Mouse (Mus musculus) heart, postnatal 0 days (tissue): ENCODE data around the gene Accs.

Experiments
- CTCF ChIP-seq: IDR thresholded peaks from 2 replicates; pipeline ENCODE4 v1.5.1; 2016; ENCODE audit warnings: antibody characterized with exemption, control low read depth, low read depth
- EP300 ChIP-seq: IDR thresholded peaks from 2 replicates; pipeline ENCODE4 v1.6.1; 2016; ENCODE audit warnings: antibody characterized with exemption, low read depth

DNA sequence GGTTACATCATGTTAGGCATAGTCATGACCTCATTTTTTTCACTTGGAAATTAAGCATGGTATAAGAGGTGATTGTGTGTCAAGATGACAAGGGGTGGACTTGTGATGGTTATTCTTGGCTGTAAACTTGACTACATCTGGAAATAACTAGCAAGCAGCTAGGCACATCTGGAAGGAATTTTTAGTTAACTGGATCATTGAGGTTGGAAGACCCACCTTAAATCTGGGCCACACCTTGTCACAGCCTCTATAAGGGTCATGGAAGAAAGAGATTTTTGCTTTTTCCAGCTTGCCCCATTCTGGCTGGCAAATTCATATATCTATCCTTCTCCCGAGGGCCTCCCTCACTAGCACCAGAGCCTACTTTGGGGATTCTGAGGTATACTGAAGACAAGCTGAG is 1.6 kb upstream of the Accs start:
- TF ChIP-seq EP300 (no peak), CTCF (no peak)
